Mouse (Mus musculus) limb, embryonic 14.5 days (tissue): ENCODE results near the gene Tex45. TPM values are rescaled to one million over a fixed set of nuclear protein-coding genes. Genes with fewer than 3 reads are reported as not detected.
A peak's percentile ranks its signal among the peaks of the same experiment; 100 is the strongest.

Source experiments
- ATAC-seq: fragments of 200-750 bp; cut with Nextera tagmentation; 2 replicates; pipeline ENCODE4 v1.8.0; 2017; ENCODE audit warnings: low read depth, moderate number of reproducible peaks, moderate TSS enrichment; ENCODE audit not compliant: low FRiP score
- DNase-seq: peaks from one replicate; pipeline ENCODE4 v3.0.0-alpha.2; 2015; ENCODE audit warnings: low spot score
- H3K27ac ChIP-seq: fragments of 300-500 bp; sonication (generic); replicated peaks from 2 replicates; pipeline ENCODE4 v1.5.1; 2014; ENCODE audit warnings: low read depth, mild to moderate bottlenecking, low read length, moderate library complexity, mixed read lengths
- H3K27me3 ChIP-seq: fragments of 300-500 bp; sonication (generic); 2 replicates; pipeline ENCODE4 v1.6.1; 2014; ENCODE audit warnings: low read length, mixed read lengths; ENCODE audit not compliant: control insufficient read depth, insufficient read depth
- H3K36me3 ChIP-seq: fragments of 300-500 bp; sonication (generic); 2 replicates; pipeline ENCODE4 v1.6.1; 2014; ENCODE audit warnings: mild to moderate bottlenecking, low read length, moderate library complexity, mixed read lengths; ENCODE audit not compliant: control insufficient read depth, insufficient read depth
- H3K4me1 ChIP-seq: fragments of 300-500 bp; sonication (generic); 2 replicates; pipeline ENCODE4 v1.6.1; 2014; ENCODE audit warnings: antibody characterized with exemption, low read length, mixed read lengths; ENCODE audit not compliant: control insufficient read depth, insufficient read depth
- H3K4me2 ChIP-seq: fragments of 300-500 bp; sonication (generic); replicated peaks from 2 replicates; pipeline ENCODE4 v1.6.1; 2014; ENCODE audit warnings: low read depth, mild to moderate bottlenecking, low read length, moderate library complexity; ENCODE audit not compliant: severe bottlenecking
- H3K4me3 ChIP-seq: fragments of 300-500 bp; sonication (generic); replicated peaks from 2 replicates; pipeline ENCODE4 v1.5.1; 2014; ENCODE audit warnings: low read length
- H3K9ac ChIP-seq: fragments of 300-500 bp; sonication (generic); 2 replicates; pipeline ENCODE4 v1.6.1; 2014; ENCODE audit warnings: mild to moderate bottlenecking, low read depth, low read length, moderate library complexity; ENCODE audit not compliant: severe bottlenecking
- H3K9me3 ChIP-seq: fragments of 300-500 bp; sonication (generic); 2 replicates; pipeline ENCODE4 v1.6.1; 2016; ENCODE audit warnings: low read length; ENCODE audit not compliant: control insufficient read depth
- POLR2A ChIP-seq: fragments of 200-500 bp; IDR thresholded peaks from 2 replicates; pipeline ENCODE4 v1.8.0; 2012; ENCODE audit warnings: inconsistent platforms, mild to moderate bottlenecking, moderate library complexity, borderline replicate concordance; ENCODE audit not compliant: insufficient read depth, insufficient read length; ENCODE audit errors: extremely low read depth
- WGBS: fragments of 180-500 bp; shearing (Covaris S2); extraction: QIAGEN DNeasy Blood & Tissue Kit; methylation state at CpG from one replicate; pipeline ENCODE4 v1.1.7; 2014; 5-methylcytosine and 5-hydroxymethylcytosine counted together
- polyA plus RNA-seq, 2 experiments: library from polyadenylated mRNA; depleted of rRNA in 1 of 2; stranded (reverse) in 1 of 2; unstranded in 1 of 2; fragments of >200 nt; fragmentation: Nextera tagmentation in 1 of 2; extraction: Ambion mirVana in 1 of 2; gene quantifications; 2 replicates each; pipeline versions ENCODE4 v1.2.1 to v1.2.3; 2012 to 2014

Gene Tex45
- polyA plus RNA-seq, 2 experiments: 0.11 TPM; not detected in 1

DNA sequence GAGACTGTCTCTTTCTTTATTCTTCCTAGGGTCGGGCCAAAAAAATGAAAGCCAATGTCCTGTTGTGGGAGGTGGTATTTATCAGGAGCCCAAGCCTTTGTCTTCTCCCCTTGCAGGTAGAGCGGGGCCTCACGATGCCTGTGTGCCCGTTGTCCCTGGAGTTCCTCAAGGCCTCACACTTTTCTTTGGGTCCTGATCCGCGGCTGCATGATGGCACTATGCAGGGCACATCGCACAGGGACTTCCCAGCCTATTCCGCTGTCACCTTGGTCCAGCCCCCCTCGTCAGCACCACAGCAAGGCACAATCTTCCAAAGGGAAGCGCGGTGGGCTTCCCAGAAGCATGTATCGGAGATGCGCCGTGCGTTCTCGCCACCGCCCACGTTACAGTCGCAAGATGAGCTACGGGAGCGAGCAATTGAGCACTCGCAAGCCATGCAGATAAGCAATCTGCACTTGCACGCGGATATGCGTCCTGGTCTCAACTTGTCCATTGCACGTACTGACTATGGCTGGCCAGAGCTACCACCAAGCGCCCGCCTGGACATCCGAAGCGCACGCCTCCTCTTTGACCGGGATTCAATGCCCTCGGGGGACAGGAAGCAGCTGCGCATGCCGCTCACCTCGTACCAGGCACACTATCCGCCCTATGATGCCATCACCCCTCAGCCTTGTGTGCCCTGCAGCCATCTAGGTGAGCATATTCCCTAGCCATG is 5.2 kb downstream of the Tex45 start:
- DNase-seq (no peak), ATAC-seq (no peak)
- no peaks in the 10 kb centered on the region for H3K36me3 ChIP-seq
- H3K4me3 ChIP-seq: peak overlapping the region; percentile 23
- H3K27ac ChIP-seq: no peak overlapping the region
- no peaks in the 10 kb centered on the region for H3K4me1 ChIP-seq
- H3K9me3 ChIP-seq: no peaks in the 10 kb centered on the region
- H3K4me2 ChIP-seq: peak overlapping the region; percentile 45
- 0 out of 2 replicates have a peak, but pooled peaks cover 4% of the 10 kb centered on the region for H3K27me3 ChIP-seq
- WGBS: 28% methylated on average over 37 of the region's 37 CpGs
- H3K9ac ChIP-seq: peak overlapping the region; percentile 34; the same call in 1 of the 2 replicates
- TF ChIP-seq POLR2A: no peak

DNA sequence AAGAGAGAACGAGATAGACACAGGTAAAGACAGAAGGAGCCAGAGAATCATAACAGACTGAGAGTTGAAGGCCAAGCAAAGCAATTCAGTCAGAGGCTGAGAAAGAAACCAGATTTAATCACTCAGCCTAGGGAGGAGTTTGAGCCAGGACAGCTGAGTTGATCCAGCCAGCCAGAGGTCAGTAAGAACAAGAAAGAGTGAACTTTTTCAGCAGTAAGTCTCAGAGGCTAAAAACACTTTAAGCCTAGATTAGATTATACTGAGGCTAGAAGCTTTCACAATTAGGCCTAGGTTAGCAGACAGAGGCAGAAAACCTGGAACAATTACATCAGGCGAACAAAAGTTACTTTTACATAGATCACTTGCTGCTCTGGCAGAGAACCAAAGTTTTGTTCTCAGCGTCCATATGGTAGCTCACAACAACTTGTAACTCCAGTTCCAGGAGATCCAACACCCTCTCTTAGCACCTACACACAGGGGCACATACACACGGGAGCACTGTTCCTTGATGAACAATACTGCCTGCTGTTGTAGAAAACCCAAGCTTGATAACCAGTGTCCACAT is 9.6 kb downstream of the Tex45 start:
- no peaks in the 10 kb centered on the region for H3K36me3 ChIP-seq
- TF ChIP-seq POLR2A: no peak
- no peaks in the 10 kb centered on the region for H3K4me1 ChIP-seq
- H3K27ac ChIP-seq: no peak overlapping the region
- no peak overlapping the region for H3K4me2 ChIP-seq
- 0 out of 2 replicates have a peak, but pooled peaks cover 4% of the 10 kb centered on the region for H3K27me3 ChIP-seq
- no peak for ATAC-seq
- H3K4me3 ChIP-seq: no peak overlapping the region
- 77% methylated on average over 4 of the region's 4 CpGs for WGBS
- no peak overlapping the region for H3K9ac ChIP-seq
- DNase-seq: no peak
- no peaks in the 10 kb centered on the region for H3K9me3 ChIP-seq

GRCm38 (mm10) chr8:3481605-3482004 is 10.9 kb downstream of the Tex45 start:
- 60% methylated on average over 5 of the region's 5 CpGs for WGBS
- DNase-seq (no peak), ATAC-seq (no peak)
- no peaks in the 10 kb centered on the region for H3K27me3 ChIP-seq
- H3K36me3 ChIP-seq: no peaks in the 10 kb centered on the region
- no peak for TF ChIP-seq POLR2A
- H3K9me3 ChIP-seq: no peaks in the 10 kb centered on the region
- H3K4me1 ChIP-seq: no peaks in the 10 kb centered on the region
- H3K27ac ChIP-seq: no peak overlapping the region
- no peak overlapping the region for H3K9ac ChIP-seq
- no peak overlapping the region for H3K4me3 ChIP-seq
- no peak overlapping the region for H3K4me2 ChIP-seq

DNA sequence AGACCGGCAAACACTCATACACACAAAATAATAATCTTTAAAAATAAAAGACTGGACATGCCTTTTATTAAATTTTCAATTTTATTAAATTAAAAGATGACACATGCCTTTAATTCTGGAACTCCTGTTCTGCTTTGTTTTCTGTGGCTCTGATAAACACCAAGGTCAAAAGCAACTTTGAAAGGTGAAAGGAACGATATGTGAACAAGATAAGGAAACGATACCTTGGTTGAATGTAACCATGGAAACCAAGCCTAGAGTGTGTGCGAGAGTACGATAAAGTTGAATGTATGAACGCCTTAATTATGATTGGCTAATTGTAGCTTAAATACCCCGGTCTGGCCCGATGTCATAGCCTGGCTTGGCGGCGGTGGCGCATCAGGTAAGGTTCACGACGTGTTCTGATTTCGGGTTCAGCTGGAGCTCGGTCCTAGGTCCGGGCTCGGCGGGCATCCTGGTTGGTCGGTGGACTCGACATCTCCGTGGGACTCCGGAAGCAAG is 11.6 kb downstream of the Tex45 start:
- Histone ChIP-seq H3K9ac (no peak overlapping the region), H3K9me3 (no peaks in the 10 kb centered on the region), H3K4me1 (no peaks in the 10 kb centered on the region), H3K4me2 (no peak overlapping the region), H3K4me3 (no peak overlapping the region), H3K27me3 (no peaks in the 10 kb centered on the region), H3K36me3 (no peaks in the 10 kb centered on the region), H3K27ac (no peak overlapping the region)
- ATAC-seq: no peak
- WGBS: 87% methylated on average over 22 of the region's 22 CpGs
- no peak for DNase-seq
- no peak for TF ChIP-seq POLR2A

- ATAC-seq: no peak
- no peak for TF ChIP-seq POLR2A
- H3K9ac ChIP-seq: no peak overlapping the region
- WGBS: 86% methylated on average over 7 of the region's 7 CpGs
- no peaks in the 10 kb centered on the region for H3K9me3 ChIP-seq
- no peak for DNase-seq
- no peaks in the 10 kb centered on the region for H3K36me3 ChIP-seq
- H3K4me3 ChIP-seq: no peak overlapping the region
- H3K27me3 ChIP-seq: no peaks in the 10 kb centered on the region
- no peak overlapping the region for H3K4me2 ChIP-seq
- no peak overlapping the region for H3K27ac ChIP-seq
- H3K4me1 ChIP-seq: no peaks in the 10 kb centered on the region
Observed at GRCm38 (mm10) chr8:3483546-3483945, 12.9 kb downstream of the Tex45 start.
